Mouse (Mus musculus) frontal cortex, postnatal 10 days (tissue): ENCODE measurements around the gene Olfr427.
"Not testable (repeated sequence)": the region's sequence is repeated elsewhere in the genome, so short reads cannot be mapped to it uniquely, and the experiment has no call there.

ENCODE experiments used
- DNase-seq, 2 experiments: peaks; one replicate each; pipeline ENCODE4 v3.0.0; 2022; ENCODE audit warnings: low spot score in 2 of 2, mixed read lengths in 1 of 2

Olfr427 gene

DNA sequence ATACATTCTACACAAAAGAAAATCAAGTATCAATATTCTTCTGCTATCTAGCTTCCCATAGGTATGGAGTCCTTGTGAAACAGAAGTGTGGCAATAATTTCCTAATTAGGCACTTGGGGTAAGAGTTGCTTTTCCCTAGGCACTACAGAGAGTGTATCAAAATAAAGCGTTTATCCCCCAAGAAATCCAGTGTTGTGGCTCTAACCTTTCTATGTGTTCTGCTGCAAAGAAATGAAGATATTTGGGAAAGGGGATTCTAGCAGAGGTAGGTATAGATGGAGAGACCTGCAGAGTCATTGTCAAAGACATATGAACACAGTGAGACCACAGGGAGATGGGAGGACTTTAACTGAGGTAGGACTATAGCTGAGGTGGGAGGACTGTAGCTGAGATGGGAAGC lies at the start of gene Olfr427:
Olfr427 (plus strand) TSS at position 301 of the 400 bp plus-strand sequence.
- no peak for DNase-seq

DNA sequence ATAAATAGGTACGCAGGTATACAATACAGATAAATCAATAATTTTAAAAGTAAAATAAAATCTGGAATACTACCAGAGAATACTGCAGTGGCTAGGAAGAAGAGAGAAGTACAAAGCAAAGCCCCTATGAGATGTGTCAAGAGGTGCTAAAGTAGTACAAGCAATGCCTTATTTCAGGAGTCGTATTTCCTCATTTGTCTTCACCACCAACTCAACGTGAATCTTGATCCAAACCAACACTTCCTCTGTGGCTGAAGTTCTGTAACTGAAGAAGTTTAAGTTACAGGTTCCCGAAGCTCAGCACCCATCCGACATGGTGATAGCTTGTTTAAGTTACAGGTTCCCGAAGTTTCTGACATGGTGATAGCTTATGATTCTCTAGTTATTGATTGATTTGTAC lies 48.5 kb upstream of the Olfr427 start:
- not testable (repeated sequence) for DNase-seq

DNA sequence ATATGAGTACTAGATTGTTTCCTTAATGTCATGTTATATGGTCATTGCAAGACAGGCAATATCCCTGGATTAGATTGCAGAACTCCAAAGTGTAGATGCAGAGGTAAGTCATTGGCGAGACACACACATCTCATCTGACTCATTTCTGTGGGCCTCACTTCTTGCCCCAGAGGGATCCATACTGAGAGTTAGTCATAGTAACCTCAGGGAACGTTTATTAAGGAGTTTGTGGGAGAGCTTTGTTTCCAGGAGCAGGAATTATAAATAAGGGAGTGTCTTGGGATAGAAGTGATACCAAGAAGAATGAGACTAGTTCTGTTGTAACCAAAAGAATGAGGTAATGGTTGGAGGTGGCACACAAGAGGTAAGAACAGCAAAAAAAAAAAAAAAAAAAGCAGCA lies 47.8 kb upstream of the Olfr427 start, which contains the start of gene Olfr432:
Olfr432 (plus strand) TSS at position 313 of the 400 bp plus-strand sequence.
- no peak for DNase-seq

DNA sequence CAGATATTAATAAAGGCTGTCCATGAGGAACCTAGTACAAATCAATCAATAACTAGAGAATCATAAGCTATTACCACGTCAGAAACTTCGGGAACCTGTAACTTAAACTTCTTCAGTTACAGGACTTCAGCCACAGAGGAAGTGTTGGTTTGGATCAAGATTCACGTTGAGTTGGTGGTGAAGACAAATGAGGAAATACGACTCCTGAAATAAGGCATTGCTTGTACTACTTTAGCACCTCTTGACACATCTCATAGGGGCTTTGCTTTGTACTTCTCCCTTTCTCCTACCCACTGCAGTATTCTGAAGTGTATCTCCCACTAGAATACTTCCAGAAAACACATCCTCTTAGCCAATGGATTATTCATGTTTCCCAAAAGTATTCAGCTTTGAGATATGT lies 47.3 kb upstream of the Olfr427 start:
- DNase-seq: not testable (repeated sequence)

DNA sequence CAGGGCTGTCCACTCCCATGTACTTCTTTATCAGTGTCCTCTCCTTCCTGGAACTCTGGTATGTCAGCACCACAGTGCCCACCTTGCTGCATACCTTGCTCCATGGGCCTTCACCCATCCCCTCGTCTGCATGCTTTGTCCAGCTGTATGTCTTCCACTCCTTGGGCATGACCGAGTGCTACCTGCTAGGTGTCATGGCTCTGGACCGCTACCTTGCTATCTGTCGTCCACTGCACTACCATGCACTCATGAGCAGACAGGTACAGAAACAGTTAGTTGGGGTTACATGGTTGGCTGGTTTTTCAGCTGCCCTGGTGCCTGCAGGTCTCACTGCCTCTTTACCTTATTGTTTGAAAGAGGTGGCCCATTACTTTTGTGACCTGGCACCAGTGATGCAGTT lies 46.2 kb upstream of the Olfr427 start:
- DNase-seq: no peak

DNA sequence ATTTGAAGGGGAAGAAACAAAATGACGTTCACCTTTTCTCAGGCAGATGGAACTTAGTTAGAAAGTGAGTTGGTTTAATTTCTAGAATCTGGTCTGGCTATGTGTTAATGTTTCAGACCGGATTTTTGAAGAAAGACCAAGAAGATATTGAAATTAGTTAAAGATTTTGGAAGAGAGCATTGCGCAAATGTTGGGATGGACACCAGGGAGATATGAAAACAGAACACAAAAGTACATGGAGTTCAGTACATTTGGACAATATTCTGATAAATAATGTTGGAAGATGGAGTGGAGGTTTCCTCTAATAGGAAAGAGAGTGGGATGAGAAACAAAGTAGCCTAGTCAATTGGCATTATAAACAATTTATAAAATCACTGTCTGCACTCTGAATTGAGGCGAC lies 45.2 kb upstream of the Olfr427 start:
- no peak for DNase-seq

DNA sequence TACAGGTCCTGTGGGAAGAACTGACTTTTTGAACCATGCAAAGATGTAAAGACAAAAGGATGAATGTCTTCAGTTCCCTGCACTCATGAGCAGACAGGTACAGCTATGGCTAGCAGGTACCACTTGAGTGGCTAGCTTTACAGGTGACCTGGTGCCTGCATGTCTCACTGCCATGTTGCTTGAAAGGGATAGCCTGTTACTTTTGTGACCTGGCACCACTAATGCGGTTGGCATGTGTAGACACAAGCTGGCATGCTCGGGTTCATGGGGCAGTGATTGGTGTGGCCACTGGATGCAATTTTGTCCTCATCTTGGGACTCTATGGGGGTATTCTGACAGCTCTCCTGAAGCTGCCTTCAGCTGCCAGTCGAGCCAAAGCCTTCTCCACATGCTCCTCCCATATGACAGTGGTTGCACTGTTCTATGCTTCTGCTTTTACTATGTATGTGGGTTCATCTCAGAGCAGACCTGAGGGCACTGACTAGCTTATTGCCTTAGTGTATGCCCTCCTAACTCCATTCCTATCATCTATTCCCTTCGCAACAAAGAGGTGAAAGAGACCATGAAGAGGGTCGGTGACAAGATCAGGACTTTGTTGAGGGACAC lies 44.7 kb upstream of the Olfr427 start:
- no peak for DNase-seq

DNA sequence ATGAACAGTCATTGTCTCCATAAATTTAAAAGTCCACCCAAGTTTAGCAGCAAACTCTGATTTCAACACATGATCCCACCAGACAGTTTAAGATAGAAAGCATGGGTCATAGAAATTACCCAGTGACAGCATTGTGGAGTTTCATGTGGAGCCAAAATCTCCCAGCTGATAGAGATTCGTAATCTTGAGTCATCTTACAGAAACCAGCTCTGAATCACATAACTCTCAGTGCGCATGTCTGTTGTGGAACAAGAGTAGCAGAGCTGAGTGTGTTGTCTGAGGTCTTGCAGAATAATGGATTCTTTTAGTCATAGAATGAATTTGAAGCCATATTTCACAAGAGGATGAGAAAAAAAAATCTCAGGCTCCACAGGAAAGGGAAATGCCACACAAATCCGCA lies 43.7 kb upstream of the Olfr427 start:
- no peak for DNase-seq

DNA sequence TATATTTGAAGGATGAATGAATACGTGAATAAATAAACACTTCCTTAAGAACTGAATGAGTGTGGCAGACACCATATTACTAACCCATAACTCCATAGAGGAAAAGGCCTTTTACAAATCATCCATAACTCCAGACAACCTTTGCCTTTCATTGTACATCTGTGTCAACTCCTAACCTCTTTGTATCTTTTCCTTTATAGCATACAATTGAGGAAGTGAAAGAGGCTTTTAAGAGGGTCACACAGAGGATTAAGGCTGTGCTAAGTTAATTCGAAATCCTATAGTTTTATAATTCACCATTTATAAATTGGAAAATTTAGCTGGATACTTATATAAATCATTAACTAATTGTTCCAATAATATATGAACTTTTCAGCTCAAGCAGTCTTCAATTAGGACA lies 41.4 kb upstream of the Olfr427 start:
- DNase-seq: no peak

DNA sequence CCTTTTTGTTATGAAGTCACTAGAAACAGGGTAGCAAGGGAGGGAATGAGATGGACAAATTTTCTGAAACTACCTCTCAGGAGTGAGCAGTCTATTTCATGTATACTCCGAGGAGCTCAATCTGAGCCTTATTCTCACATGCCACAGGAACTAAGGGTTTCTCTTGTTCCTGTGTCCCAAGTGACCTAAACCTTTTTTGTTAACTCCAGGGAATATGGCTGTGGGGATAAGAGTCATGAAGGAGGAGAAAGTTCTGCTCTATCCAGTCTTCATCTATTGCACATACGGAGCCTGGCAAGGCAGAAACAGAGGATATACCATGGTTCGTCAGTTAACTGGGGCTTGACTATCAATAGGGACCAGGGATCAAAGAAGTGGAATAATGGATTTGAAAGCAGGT lies 30.4 kb upstream of the Olfr427 start, which contains the start of gene Olfr430:
Olfr430 (plus strand) TSS at position 301 of the 400 bp plus-strand sequence.
- DNase-seq: no peak

DNA sequence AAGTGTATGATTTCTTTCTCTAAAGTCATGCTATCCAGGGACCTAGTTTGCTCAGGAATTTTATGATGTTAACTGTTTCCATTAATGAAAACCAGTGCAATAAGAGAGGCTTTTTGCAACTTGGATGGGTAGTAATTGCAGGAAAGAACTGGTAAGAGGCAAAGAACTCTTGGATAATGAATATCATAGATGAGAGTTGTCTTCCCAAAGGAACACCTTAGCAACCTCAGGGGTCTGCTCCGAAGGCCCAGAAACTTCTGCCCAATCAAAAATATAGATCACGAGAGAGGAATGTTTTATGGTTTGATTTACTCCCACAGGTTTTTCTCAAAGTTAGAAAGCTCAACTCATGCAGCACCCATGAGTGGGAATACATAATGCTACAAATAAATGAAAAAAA lies 12.7 kb upstream of the Olfr427 start, which contains the start of gene Olfr429:
Olfr429 (plus strand) TSS at position 301 of the 400 bp plus-strand sequence.
- DNase-seq: no peak

DNA sequence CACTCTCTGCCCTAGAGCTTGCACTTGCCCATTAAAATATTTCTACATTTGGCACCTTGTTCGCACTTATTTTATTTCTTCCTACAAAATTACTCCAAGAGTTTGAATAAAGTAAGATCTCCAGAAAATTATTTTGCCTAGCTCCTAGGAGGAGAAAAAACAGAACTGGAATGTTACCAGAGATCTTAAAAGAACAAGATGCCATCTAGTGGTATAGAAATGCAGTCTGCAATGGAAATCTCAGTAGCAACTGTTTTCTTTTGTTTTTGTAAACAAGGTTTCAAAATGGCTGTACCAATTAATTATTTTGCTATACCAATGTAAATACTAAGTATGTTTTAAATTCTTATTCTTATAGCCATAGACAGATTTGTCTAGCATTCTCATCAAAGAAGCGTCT lies 7.0 kb downstream of the Olfr427 start:
- no peak for DNase-seq

DNA sequence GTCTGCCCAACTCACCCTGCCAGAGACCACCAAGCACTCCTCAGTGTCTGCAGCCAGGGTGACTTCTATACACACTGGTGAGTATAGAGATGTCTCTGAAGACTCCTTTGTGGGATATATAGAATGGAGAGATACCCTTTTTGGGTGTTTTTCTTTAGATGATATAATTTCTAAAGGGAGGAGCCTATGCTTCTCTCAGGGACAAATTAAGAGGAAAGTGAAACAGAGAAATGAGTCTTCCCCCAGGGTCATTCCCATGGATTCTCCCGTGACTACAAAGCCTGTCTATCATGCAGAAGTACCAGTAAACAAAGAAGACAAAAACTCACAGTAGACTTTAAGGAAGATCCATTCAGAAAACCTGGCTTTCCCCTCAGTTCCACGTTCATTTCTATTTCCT lies 24.4 kb downstream of the Olfr427 start, which contains the start of gene Olfr231:
Olfr231 (minus strand) TSS at position 101 of the 400 bp plus-strand sequence.
- no peak for DNase-seq

DNA sequence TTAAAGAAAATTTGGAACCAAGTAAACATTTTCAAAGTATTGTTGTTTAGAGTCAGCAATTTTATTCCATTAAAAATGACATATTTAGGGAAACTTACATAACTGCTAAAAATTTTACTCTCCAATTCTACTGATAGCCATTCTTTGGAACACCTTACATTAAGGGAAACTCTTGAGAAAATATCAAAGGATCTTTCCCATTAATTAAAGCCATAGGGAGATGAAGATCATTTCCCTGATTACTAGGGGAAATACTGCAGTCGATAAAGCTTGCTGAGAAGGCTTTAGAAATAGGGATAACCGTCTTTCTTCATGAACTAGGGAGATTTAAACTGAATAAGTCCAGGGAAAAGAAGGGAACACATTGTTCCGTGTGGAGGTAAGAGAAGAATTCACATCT lies 34.5 kb downstream of the Olfr427 start, which contains the start of gene Olfr424:
Olfr424 (plus strand) TSS at position 301 of the 400 bp plus-strand sequence.
- DNase-seq: no peak

DNA sequence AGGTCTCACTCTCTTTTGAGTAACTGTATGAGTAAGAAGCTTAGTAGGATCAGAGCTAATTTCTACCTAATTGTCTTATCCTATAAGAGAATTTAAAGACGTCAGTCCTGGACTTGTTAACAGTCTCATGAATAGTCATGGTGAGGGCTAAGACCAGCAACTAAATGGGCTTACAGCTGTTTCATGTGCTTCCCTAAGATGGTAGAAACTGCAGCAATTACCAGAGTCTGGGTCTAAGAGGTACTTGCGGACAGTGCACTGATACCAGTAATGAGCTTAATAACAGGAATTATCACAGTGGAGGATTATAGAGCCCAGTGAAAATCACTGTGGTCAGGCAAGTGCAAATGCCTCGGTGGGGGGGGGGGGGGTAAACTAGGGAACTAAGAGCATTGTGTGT lies 35.3 kb downstream of the Olfr427 start:
- no peak for DNase-seq

DNA sequence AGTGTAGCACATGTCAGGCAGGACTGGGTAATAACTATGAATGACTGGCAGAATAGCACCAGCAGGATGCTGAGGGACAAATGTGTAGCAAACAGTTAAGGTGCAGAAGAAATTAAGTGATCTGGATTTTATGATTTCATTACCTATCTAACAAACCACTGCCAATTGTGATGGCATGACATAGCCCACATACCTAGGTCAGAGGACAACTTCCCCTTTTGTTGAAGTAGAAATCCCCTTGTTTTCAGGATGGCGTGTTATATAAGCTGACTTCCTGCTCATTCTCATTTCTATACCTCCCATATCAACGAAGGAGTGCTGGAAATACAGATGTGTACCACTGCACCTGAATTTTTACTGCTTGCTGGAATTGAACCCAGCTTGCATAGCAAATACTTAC lies 44.7 kb downstream of the Olfr427 start:
- DNase-seq: no peak

DNA sequence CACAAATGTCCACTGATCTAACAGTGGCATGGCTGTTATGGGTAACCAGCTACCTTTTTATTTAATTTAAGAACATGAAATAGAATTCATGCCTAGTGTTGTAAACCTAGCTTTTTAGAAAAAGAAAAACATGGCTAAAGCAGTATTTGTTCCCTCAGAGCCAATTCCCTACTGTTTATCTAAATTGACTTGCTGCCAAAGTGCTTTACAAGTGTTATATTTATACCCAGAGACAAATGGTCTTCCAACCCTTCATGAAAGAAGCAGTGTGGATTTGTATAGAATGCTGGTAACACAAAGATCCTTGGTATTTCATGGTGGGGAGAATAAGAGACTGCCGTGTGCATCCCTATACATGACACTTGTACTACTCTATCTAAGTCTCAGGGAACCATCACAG lies 50.0 kb downstream of the Olfr427 start:
- no peak for DNase-seq

DNA sequence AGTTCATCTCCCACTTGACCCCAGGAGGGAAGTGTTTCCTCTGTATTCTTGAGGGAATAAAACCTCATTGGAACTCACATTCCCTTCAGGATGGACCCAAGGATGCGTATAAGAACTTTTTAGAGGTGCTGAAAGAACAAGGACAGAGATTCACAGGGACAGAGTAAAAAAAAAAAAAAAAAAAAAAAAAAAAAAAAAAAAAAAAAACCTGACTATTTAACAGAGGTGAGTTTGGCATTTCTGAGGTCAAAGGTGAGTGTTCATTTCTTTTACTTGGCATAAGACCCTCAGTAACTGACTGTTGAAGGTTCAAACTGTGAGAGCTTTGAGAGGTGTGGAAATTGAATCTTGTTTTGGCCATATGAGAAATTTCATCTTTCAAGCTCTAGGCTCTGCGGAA lies 52.6 kb downstream of the Olfr427 start:
- no peak for DNase-seq
